Mouse (Mus musculus): ENCODE data around the gene Cfap97d1. TPM values are rescaled to one million over a fixed set of nuclear protein-coding genes. Genes with fewer than 3 reads are reported as not detected.
A peak's percentile ranks its signal among the peaks of the same experiment; 100 is the strongest.

The Cfap97d1 gene
- polyA plus RNA-seq, 1 experiment, result not detected

DNA sequence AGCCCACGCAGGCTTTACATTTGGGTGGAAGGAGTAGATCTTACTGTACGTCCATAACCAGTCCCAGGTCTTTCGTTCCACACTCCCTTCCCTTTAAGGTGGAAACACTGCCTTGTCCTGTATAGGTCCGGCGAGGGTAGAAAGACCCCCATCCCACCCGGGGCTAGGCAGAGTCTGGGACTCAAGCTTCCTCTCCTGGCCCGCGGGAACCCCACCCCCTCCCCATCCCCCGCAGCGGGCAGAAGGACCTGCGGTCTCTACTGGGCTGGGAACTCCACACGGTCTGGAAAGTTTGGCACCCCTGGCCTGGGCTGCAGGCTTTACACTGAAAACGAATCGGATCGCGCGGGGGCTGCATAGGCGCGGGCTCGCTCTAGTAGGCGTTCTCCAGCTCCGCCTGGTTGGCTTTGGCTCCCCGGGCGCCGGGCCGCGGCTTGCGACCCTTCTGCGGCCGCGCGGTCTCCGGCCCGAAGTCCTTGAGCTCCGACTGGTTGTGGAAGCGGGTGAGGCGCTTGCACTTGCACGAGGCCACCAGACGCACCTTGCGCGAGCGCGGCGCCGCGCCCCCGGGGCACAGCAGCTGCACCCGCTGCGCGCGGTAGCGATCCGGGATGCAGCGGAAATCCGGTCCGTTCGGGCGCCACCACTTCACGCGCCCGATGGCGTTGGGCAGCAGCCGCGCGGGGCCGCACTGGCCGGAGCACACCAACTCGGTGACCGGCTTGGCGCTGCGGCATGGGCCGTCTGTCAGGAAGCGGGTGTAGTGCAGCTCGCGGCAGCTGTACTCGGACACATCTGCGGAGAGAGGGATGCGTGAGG, 20.4 kb upstream of the Cfap97d1 start:
- DNase-seq (ENCODE audit: low read depth), result peak; percentile 54
- TF ChIP-seq CTCF (IDR thresholded peaks at IDR 0.05; ENCODE audit: borderline replicate concordance, extremely low read depth, insufficient read depth, insufficient read length) (no peak), POLR2A (IDR thresholded peaks at IDR 0.05; ENCODE audit: borderline replicate concordance, extremely low read depth, insufficient read depth, insufficient read length, poor library complexity, severe bottlenecking) (no peak)

DNA sequence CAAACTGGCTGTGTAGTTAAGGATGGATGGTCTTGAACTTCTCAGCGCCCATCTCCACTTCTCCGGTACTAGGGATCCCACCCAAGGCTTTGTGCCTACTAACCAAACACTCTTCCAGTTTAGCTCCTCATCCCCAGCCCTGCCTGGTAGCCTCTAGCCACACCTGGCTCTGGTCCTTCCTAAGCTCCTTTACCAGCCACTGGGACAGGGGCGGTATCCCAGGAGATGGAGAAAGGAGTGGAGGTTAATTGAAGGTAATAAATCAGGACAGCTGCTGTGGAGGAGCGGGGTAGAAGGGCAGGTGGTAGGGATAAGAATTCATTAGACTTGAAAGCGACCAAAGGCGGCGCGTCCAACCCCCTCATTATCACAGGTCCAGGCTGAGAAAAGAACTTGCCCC, 19.4 kb upstream of the Cfap97d1 start:
- DNase-seq (ENCODE audit: low read depth), result no peak

DNA sequence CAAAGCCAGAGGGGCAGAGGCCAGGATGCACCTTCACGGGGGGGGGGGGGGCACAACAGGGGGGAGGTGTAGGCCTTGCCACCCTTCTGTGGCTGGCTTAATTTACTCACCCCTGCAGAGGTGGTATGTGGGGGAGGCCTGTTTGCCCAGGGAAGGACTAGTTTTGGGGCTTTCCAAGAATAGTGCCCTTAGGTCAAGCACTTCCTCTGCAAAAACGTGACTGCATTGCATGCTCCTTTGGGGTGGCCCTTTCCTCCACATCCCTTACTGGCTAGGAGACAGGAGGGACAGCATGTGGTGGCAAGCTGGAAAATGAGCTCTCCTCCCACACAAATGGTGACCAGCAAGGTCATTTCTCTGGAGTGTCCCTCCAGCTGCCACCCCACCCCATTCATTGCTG, 18.5 kb upstream of the Cfap97d1 start:
- no peak for TF ChIP-seq POLR2A (IDR thresholded peaks at IDR 0.05; ENCODE audit: borderline replicate concordance, extremely low read depth, insufficient read depth, insufficient read length, poor library complexity, severe bottlenecking)
- no peak for TF ChIP-seq CTCF (IDR thresholded peaks at IDR 0.05; ENCODE audit: borderline replicate concordance, extremely low read depth, insufficient read depth, insufficient read length)
- no peak for DNase-seq (ENCODE audit: low read depth)

More for the DNA sequence above, 19.4 kb upstream of the Cfap97d1 start:
- TF ChIP-seq CTCF (IDR thresholded peaks at IDR 0.05; ENCODE audit: borderline replicate concordance, extremely low read depth, insufficient read depth, insufficient read length) (no peak), POLR2A (IDR thresholded peaks at IDR 0.05; ENCODE audit: borderline replicate concordance, extremely low read depth, insufficient read depth, insufficient read length, poor library complexity, severe bottlenecking) (no peak)

DNA sequence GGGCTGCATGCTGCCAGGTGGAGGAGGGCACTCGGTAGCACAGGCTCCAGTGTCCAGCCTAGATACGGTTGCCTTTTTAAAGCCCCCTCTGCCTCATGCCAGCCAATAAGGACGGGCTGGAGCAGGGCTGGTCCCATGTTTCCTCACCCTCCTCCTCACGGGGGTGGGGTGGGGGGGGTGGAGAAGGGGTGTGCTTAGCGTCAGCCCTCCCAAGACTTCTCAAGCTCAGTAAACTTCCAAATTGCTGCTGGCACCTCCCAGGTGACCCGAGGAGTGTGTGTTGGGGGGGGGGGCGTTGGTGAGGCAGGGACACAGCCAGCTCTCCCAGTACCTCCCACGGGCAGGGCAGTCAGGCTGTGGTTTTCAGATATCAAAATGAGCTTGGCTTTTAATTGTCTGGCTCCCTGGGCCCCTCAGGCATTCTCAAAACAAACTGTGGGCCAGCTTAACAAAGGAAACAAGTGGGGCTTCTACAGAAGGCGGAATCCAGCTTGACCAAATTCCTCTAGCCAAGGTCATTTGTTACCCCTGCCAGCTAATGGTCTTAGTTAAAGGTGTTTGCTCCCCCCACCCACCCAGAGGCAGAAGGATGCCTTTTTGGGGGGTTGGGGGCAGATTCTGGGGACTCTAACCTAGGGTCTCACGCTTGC, 17.0 kb upstream of the Cfap97d1 start, which contains the start of gene Sost:
Sost (minus strand) TSS at position 51 of the 650 bp plus-strand sequence.
- no peak for DNase-seq (ENCODE audit: low read depth)
- no peak for TF ChIP-seq POLR2A (IDR thresholded peaks at IDR 0.05; ENCODE audit: borderline replicate concordance, extremely low read depth, insufficient read depth, insufficient read length, poor library complexity, severe bottlenecking)
- no peak for TF ChIP-seq CTCF (IDR thresholded peaks at IDR 0.05; ENCODE audit: borderline replicate concordance, extremely low read depth, insufficient read depth, insufficient read length)

DNA sequence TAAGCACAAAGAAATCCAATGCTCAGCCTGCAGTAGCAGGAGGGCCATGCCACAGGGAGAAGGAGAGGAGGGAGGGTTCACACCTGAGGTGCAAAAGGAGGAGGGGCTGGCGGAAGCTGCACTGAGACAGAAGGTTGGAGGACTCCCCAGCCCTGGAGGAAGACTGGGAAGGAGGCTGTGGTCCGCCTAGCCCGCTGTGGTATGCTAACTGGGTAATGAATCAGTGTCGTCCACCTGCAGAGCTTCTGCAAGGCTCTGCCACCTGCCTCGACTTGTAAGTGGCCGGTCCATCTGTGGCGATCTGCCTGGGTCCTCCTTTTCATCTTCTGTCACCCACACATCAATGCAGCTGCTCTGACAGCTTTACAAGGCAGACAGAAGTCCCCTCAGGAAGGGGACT, 15.8 kb upstream of the Cfap97d1 start:
- DNase-seq (ENCODE audit: low read depth), result no peak
- TF ChIP-seq CTCF (IDR thresholded peaks at IDR 0.05; ENCODE audit: borderline replicate concordance, extremely low read depth, insufficient read depth, insufficient read length) (no peak), POLR2A (IDR thresholded peaks at IDR 0.05; ENCODE audit: borderline replicate concordance, extremely low read depth, insufficient read depth, insufficient read length, poor library complexity, severe bottlenecking) (no peak)

- DNase-seq (ENCODE audit: low read depth), result peak; percentile 93
- TF ChIP-seq POLR2A (IDR thresholded peaks at IDR 0.05; ENCODE audit: borderline replicate concordance, extremely low read depth, insufficient read depth, insufficient read length, poor library complexity, severe bottlenecking) (no peak), CTCF (IDR thresholded peaks at IDR 0.05; ENCODE audit: borderline replicate concordance, extremely low read depth, insufficient read depth, insufficient read length) (peak; percentile 98)
These were observed 15.3 kb upstream of the Cfap97d1 start for GRCm38 (mm10) chr11:101968791-101969190.

DNA sequence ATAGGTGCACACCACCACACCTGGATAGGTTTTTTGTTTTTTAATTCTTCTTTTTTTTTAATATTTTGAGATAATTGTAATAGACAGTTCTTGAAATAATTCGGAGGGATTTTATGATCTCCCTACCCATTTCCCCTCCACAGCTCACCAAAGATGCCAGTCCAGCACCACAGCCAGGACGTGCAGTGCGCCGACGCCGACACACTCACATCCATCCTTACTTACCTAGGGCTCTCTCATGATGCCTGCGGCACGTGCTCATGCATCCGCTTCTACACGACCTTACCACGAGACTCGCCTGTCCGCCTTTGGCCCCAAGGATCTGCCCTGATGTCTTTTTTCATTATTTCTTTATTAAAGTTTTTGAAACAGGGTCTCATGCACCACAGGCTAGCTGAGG, 14.2 kb upstream of the Cfap97d1 start:
- TF ChIP-seq POLR2A (IDR thresholded peaks at IDR 0.05; ENCODE audit: borderline replicate concordance, extremely low read depth, insufficient read depth, insufficient read length, poor library complexity, severe bottlenecking), result no peak
- no peak for TF ChIP-seq CTCF (IDR thresholded peaks at IDR 0.05; ENCODE audit: borderline replicate concordance, extremely low read depth, insufficient read depth, insufficient read length)

GRCm38 (mm10) chr11:101971410-101971809, 12.7 kb upstream of the Cfap97d1 start:
- TF ChIP-seq POLR2A (IDR thresholded peaks at IDR 0.05; ENCODE audit: borderline replicate concordance, extremely low read depth, insufficient read depth, insufficient read length, poor library complexity, severe bottlenecking) (no peak), CTCF (IDR thresholded peaks at IDR 0.05; ENCODE audit: borderline replicate concordance, extremely low read depth, insufficient read depth, insufficient read length) (peak; percentile 59; the same call in 1 of the 2 replicates)
- no peak for DNase-seq (ENCODE audit: low read depth)

More for the DNA sequence above, 14.2 kb upstream of the Cfap97d1 start:
- no peak for DNase-seq (ENCODE audit: low read depth)

- TF ChIP-seq CTCF (IDR thresholded peaks at IDR 0.05; ENCODE audit: borderline replicate concordance, extremely low read depth, insufficient read depth, insufficient read length) (no peak), POLR2A (IDR thresholded peaks at IDR 0.05; ENCODE audit: borderline replicate concordance, extremely low read depth, insufficient read depth, insufficient read length, poor library complexity, severe bottlenecking) (no peak)
- no peak for DNase-seq (ENCODE audit: low read depth)
These were observed 12.0 kb upstream of the Cfap97d1 start for GRCm38 (mm10) chr11:101972097-101972496.

DNA sequence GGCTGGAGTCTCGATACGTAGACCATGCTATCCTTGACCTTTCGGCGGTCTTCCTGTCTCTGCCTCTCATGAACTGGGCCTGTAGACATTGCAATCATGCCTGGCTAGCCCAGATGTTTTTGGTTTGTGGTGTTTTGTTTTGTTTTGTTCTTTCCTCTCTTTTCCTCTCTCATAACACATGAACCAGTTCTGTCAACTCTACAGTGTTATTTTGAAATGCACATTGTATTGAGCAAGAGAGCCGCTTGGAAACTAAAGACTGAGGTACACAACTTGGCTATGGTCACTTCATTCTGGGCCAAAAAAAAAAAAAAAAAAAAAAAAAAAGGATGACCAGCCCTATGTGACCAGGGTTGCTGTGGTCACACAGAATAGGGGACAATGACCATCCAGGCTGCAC, 11.4 kb upstream of the Cfap97d1 start:
- no peak for DNase-seq (ENCODE audit: low read depth)
- no peak for TF ChIP-seq CTCF (IDR thresholded peaks at IDR 0.05; ENCODE audit: borderline replicate concordance, extremely low read depth, insufficient read depth, insufficient read length)
- no peak for TF ChIP-seq POLR2A (IDR thresholded peaks at IDR 0.05; ENCODE audit: borderline replicate concordance, extremely low read depth, insufficient read depth, insufficient read length, poor library complexity, severe bottlenecking)

GRCm38 (mm10) chr11:101973496-101973895, 10.6 kb upstream of the Cfap97d1 start:
- DNase-seq (ENCODE audit: low read depth), result no peak
- TF ChIP-seq CTCF (IDR thresholded peaks at IDR 0.05; ENCODE audit: borderline replicate concordance, extremely low read depth, insufficient read depth, insufficient read length) (no peak), POLR2A (IDR thresholded peaks at IDR 0.05; ENCODE audit: borderline replicate concordance, extremely low read depth, insufficient read depth, insufficient read length, poor library complexity, severe bottlenecking) (no peak)
